Mouse (Mus musculus) adrenal gland, postnatal 10 days (tissue): ENCODE data around the gene Cd320. TPM values are rescaled to one million over a fixed set of nuclear protein-coding genes. Genes with fewer than 3 reads are reported as not detected.
"Not testable (repeated sequence)": the region's sequence is repeated elsewhere in the genome, so short reads cannot be mapped to it uniquely, and the experiment has no call there.

Experiments used
- DNase-seq: peaks from one replicate; pipeline ENCODE4 v3.0.0; 2021; ENCODE audit warnings: mixed read lengths
- total RNA-seq, 2 experiments: library from RNA; stranded (reverse); gene quantifications; 2 replicates each; pipeline ENCODE4 v1.2.3; 2021

Cd320 gene
- total RNA-seq, 2 experiments from 2014 or later = 29.6 to 39.4 TPM

DNA sequence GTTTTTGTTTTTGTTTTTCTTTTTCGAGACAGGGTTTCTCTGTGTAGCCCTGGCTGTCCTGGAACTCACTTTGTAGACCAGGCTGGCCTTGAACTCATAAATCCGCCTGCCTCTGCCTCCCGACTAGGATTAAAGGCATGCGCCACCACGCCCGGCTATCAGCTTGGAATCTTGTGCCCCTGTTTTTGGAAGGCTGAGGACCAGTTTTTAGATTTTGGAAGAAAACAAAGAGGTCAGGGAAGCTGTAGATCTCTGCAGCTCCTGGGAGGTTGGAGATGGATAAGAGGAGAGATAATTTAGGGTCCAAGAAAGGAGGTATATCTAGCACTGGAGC lies 17.9 kb upstream of the Cd320 start:
- DNase-seq = not testable (repeated sequence)

DNA sequence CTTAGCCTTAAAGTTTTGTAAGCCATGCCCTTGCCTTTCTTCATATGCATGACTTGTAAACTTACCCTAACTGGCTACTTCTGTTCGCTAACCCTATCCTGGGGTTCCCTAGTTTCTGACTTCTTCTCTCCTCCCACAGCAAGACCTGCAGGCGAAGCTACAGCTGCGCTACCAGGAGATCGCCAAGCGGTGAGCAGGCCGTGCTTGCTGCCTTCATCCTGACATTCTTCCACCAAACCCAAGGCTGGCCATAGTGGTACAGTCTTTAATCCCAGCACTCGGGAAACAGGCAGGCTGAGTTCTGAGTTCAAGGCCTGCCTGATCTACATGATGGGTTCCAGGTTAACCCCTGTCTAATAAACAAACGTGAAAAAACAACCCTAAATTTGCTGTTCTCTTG lies 17.4 kb upstream of the Cd320 start:
- peak; percentile 18 for DNase-seq

DNA sequence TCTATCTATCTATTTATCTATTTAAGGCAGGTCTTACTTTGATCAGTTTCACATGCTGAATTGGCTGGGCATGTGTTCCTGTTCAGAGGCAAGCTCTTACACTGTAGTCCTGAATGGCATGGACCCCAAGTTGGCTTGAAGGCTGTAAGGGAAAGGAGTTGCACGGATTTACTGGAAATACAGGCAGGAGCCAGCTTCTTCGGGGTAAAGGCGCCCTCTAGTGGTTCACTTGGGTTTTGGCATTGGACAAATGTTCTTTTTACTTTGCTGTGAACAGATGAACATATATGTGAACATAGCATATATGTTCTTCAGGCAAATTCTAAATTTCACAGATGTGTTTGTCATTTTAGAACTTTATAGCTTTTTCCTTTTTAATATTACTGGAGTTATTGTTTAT lies 16.0 kb upstream of the Cd320 start:
- peak; percentile 85 for DNase-seq

DNA sequence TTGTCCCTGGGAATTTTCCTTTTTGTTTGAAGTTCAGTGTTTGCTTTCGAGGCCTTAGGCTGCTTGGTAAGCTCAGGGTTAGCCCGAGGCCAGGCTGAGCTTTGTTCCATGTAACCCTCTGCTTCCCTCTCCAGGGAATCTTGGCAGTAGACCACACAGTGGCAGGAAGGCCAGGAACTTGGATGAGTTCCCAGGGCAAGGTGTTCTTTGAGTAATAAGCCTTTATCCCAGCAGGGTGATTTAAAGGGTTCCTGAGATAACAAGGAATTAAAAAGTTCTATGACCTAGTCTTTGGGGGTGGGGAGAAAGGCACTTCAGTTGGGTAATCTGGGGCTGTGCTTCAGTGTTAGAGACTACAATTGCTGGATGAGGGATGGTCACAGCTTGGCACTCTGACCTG lies 14.0 kb upstream of the Cd320 start:
- DNase-seq = peak; percentile 88

DNA sequence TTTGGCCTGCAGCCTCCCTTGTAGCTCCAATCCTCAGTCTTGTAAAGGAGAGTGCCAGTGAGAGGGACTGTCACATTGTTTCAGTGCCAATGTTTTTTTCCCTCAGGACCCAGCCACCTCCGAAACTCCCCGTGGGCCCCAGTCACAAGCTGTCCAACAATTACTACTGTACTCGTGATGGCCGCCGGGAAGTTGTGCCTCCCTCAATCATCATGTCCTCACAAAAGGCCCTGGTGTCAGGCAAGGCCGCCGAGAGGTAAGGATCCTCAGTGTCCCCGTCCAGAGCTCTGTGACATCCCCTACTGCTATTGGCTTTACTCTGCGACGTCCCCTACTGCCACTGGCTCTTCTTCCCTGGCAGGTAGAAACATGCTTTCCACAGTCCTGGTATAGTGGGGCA lies 13.3 kb upstream of the Cd320 start:
- peak; percentile 41 for DNase-seq

DNA sequence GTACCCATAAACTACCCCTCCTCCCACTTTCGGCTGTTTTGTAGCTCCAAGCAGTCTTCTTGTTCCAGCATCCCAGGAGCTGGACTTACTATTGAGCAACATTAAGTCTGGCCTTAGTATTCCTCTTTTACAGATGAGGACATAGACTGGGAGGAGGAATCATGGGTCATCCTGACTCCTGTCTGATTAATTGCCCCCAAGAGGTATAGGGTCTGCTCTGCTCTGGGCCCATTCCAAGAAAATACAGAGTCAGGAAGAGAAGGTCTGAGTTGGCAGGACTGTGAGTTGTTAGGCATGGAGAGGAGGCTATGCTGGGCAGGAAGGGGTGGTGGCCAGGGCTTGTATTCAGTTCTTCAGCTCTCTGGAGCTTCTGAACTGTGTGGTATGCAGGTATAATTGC lies 1.3 kb downstream of the Cd320 start:
- no peak for DNase-seq

DNA sequence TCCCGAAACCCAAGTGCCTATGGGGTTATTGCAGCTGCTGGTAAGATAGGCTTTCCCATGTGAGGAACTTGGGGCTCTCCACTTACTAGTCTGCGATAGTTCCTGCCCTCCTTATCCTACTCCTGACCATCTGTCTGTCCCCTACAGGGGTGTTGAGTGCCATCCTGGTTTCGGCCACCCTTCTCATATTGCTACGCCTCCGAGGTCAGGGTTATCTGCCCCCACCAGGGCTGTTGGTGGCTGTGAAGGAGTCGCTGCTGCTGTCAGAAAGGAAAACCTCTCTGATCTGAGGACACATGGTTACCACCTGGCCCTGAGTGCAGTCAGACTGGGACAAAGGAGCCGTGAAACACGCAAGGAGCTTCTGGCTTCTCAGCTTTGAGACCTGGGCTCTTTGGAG lies 5.2 kb downstream of the Cd320 start:
- DNase-seq = no peak

DNA sequence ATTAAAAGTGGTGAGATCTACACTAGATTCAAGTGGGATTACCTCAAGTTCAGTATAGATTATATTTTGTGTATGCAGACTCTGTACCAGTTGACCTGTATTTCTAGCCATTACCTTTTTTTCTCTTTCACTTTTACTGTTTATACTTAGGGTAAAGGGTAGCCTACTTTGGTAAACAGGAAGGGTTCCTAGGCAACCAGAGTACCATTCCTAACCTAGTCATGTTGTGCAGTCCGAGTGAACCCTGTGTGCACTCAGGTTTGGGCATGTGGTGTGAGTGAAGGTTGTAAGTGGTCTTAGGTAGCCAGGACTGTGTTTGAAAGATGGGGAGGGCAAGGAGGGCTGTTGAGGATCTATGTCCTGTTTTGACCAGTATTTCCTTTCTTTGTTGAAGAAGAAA lies 8.4 kb downstream of the Cd320 start:
- DNase-seq = no peak

DNA sequence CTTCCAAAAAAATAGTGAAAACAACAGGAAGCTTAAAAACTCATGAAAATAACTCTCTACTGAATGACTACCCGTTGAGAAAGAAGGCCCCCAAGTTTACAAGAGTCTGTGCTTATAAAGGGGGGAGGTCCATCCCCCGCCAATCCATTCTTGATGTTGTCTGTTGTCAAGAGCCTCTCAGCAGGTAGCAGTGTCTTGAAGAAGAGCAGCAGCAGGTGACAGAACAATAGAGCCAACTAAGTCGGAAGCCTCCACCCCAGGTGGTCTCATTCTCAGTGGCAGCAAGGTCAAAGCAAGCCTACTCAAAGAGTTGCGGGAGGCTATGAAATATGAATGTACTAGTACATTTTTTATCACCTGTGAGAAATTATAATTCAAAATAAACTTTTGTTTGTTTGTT lies 14.9 kb downstream of the Cd320 start:
- DNase-seq = no peak

DNA sequence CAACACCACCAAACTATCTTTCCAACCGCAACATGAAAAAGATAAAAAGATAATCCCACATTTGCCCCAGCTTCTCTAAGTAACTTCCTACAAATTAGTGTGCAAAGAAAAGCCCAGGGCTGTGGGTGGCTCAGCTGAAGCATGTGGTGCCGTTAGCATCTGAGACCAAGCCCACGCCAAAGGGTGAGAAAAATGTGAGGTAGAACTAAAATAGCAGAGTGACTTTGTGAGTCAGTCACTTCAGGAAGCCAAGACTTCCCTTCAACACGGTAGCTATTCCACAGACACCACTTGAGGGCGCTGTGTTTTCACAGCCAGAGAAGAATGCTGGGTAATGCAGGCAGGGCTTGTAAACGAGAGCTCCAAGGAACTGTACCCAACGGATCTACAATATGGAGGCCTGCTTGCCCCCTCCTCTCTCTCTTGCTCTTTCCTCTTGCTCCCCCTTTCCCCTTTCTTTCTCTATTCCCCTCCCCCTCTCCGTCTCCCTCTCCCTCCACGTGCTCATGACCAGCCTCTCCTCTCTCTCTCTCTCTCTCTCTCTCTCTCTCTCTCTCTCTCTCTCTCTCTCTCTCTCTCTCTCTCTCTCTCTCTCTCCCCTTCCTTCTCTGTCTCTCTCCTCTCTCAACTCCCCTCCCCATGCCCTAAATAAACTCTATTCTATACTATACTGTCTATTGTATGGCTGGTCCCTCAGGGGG lies 22.6 kb downstream of the Cd320 start:
- peak; percentile 67 for DNase-seq

DNA sequence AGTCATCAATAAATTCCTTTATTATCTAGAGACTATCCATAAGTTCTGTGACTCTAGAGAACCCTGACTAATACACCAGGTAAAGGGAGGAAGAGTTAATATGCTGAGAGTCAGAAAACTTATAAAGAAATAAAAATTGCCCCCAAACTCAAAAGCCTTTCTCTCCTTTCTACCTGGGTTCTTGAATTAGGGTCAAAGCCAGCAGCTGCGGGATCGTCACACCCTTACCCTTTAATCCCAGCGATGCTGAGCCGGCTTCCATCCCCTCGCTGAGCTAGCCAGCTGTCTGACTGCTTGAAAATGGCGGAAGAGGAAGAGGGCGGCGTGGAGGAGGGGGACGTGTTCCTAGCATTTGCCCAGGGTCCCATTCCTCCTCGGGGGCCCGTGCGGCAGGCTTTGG lies 30.6 kb downstream of the Cd320 start, which contains the start of gene Gm7029:
Gm7029 (plus strand) TSS at position 301 of the 400 bp plus-strand sequence.
- DNase-seq = not testable (repeated sequence)

DNA sequence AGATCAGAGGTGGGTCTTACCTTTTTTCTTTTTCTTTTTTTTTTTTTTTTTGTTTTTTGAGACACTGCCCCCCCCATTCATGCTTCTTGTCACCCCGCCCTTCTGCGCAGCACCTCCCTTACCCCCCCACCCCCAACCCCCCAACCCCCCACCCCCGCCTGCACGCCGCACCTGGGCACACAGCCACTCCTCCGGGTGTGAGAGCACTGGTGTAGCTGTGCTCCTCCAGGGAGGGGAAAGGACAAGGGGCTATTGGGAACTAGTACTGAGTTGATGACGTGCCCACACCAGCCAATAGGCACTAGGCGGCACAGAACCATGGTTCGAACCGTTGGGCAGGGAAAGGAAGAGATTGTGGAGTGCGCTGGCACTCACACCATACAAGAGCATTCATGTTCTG lies 31.5 kb downstream of the Cd320 start:
- no peak for DNase-seq

DNA sequence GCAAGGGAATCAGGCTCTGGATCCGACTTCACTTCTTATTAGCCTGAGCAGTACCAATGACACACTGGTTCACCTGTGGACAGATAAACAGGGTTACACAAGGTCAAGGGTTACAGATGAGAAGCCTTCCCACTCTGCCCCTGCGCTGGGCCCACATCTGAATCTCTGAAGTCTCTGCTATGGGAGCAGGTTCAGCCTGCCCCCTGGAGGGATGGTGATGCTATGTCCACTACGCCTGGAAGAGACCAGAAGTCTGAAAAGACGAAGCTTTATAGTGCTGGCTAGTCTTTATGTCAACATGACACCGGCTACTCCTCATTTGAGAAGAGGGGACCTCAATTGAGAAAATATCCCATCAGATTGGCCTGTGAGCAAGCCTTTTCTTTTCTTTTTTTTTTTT lies 32.9 kb downstream of the Cd320 start:
- peak; percentile 33 for DNase-seq

DNA sequence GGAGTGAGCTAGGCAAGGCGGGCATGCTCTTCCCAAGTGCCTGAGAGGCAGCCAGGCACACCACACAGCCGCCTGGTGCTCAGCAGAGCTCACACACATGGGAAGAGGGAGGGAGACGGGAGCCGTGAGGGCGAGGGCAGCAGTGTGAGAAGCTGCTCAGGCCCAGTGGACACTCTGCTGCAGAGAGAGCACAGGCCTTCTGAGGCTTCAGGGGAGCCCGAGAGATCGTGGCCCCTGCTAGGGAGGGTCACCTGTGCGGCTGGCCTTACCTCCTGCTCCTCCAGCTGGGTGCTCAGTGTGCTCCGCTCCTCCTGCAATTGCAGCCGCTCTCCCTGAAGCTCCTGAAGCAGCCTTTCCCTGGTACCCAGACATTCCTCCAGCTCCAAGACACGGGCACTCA lies 41.4 kb downstream of the Cd320 start:
- DNase-seq = not testable (repeated sequence)

DNA sequence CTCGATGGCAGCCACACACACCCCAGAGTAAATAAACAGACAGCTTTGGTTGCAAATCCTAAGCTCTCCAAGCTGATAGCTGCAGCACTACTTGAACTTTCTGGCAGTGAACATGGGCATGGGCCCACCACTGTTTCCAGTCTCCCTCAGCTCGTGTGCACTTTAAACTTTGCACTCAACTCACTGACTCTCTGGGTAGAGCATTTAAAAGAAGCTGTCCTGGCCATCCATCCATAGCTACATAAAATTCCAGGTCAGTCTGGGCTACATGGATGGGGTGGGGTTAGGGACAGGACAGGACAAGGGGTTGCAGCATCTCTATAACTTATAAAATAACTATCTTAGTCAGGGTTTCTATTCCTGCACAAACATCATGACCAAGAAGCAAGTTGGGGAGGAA lies 44.9 kb downstream of the Cd320 start:
- DNase-seq = not testable (repeated sequence)

DNA sequence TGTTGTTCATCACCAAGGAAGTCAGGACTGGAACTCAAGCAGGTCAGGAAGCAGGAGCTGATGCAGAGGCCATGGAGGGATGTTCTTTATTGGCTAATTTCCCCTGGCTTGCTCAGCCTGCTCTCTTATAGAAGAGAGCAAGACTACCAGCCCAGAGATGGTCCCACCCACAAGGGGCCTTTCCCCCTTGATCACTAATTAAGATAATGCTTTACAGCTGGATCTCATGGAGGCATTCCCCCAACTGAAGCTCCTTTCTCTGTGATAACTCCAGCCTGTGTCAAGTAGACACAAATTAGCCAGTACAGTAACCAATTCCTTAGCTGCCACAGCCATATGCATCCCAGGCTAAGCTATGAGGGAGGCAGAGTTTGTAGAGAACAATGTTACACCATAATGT lies 45.3 kb downstream of the Cd320 start:
- not testable (repeated sequence) for DNase-seq

DNA sequence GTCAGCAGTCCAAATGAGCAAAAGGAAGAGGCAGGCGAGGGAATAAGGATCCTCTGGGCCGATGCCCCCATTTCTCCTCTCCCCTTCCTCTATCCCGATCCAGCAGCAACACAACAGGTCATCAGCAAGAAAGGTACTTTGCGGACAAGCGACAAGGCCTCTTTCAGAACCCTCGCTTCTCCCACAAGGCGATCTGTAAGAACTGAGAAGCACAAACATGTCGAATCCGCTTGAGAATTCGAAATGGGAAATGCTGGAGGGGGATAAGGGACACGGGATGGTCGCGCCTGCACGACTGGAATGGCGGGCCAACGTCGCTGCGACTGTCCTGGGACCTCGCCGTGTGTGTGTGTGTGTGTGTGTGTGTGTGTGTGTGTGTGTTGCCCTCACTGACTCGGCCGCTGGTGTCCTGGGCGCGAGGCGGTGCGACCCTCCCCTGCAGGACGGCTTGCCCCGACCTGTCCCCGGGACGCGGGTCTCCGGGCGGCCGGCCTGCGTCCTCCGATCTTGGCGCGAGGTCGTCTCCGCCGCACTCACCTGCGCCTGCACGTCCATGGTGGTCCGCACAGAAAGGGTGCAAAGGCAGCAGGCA lies 47.1 kb downstream of the Cd320 start:
- not testable (repeated sequence) for DNase-seq

DNA sequence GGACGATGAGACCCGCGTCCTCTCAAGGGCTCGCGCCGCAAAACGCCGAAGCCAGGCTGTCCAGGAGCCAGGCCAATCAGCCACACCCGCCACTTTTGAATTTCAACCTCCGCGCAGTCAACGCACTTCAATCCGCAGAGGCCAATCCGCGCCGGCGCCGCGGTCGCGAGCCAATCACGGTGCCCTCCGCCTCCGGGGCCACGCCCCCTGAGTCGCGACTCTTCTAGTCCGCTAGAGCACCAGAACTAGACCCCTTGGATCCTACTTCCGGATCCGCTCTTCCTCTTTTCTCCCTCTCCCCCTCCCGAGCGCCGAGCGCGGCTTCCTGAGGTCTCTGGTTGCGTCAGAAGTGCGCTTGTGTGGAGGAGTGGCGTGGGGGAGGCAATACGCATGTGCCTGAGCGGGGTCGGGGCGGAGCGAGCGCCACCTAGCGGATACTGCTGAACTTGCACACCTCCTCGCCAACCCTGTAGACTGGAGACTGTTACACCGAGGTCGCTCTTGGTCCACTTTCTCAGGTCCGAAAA lies 47.7 kb downstream of the Cd320 start, which contains the start of gene Kifc1:
Kifc1 (minus strand) TSS at position 129 of the 527 bp plus-strand sequence.
- peak; percentile 99 for DNase-seq

DNA sequence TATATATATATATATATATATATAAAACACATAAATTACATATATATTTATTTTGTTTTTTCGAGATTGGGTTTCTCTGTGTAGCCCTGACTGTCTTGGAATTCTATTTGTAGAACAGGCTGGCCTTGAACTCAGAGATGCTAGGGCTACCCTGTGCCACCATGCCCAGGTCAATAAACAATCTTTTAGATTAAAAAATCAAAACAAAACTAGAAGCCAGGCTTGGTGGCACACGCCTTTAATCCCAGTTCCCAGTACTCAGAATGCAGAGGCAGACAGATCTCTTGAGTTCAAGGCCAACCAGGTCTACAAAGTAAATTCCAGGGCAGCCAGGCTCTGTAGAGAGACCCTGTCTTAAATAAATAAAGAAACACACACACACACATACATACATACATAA lies 48.5 kb downstream of the Cd320 start:
- DNase-seq = no peak

DNA sequence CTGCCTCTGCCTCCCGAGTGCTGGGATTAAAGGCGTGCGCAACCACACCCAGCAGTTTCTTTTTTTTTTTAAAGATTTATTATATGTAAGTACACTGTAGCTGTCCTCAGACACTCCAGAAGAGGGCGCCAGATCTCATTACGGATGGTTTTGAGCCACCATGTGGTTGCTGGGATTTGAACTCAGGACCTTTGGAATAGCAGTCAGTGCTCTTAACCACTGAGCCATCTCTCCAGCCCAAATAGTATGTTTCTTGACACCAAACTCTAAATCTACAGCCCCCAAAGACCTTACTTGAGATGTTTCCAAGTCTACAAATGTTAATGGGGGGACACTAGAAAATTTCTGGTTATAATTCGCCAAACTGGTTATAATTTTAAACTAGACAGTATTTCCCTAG lies 49.0 kb downstream of the Cd320 start:
- DNase-seq = not testable (repeated sequence)

DNA sequence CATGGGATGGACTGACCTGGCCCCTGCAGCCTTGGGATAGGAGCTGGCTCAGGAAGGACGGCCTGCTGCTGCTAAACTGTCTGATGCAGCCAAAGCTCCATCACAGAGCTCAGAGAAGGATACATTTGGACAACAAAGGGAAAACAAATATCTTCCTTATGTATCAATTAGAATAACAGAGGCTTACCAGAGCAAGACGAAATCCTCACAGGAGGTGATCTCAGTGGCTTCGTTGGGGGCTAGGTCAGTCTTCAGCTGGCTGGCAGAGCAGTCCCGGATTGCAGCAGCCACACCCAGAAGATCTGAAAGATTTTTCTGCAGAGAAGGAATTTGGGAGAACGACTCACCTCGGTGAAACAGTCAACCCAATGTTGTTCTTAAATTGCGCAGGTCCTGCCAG lies 49.5 kb downstream of the Cd320 start:
- DNase-seq = no peak

DNA sequence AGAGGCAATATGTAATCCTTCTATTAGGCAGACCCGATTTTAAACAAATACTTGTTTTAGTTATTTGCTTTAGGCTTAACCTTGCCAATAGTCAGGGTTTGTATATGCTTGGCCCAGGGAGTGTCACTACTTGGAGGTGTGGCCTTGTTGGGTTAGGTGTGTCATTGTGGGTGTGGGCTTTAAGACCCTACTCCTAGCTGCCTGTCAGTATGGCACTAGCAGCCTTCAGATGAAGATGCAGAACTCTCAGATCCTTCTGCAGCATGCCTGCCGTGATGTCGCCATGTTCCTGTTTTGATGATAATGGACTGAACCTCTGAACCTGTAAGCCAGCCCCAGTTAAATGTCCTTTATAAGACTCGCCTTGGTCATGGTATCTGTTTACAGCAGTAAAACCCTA lies 50.1 kb downstream of the Cd320 start:
- DNase-seq = not testable (repeated sequence)

DNA sequence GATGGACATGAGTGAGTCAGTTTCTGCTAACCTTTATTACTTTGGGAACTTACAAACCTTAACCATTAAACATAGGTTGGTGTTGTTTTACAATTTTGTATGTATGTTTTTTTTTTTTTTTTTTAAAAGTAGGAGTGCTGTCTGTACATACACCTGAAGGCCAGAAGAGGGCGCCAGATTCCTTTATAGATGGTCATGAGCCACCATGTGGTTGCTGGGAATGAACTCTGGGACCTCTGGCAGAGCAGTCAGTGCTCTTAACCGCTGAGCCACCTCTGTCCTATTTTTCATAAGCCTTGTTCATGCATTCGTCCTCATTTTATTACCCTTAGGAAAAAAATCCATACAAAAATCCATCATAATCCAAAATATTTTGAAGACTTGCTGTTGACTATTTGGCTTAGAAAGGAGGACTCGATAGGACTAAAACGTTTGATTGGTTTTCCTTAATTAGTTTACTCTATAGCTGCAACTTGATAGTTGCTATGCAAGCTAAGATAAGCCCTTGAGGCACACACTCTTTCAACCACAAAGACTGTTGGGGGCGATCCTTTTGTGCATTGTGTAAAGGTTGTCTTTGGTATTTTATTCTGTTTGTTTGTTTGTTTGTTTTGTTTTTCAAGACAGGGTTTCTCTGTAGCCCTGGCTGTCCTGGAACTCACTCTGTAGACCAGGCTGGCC lies 54.4 kb downstream of the Cd320 start:
- DNase-seq = peak; percentile 49
